In genomic region chr15:31367481-31368200, GRCm38 (mm10) we compare ENCODE assay signal across 9 mouse cellular contexts. TPM values are rescaled to one million over a fixed set of nuclear protein-coding genes. Genes with fewer than 3 reads are reported as not detected.
A peak's percentile ranks its signal among the peaks of the same experiment; 100 is the strongest.
DNase-seq lines count a peak whose midpoint lies in the region; ATAC-seq and TF ChIP-seq lines count a peak whose summit lies in the region.
"Had no signal": no experiment of that assay in that cellular context is flagged by ENCODE, and none has a peak within 500 bp of the region (broad histone marks: within the 10 kb centered on the region; RNA-seq: fewer than 3 reads in every experiment).

Gene Ankrd33b, minus strand, starts transcription at chr15:31367726.

- H3K4me3 ChIP-seq in erythroblast, embryonic 14.5 days (replicated peaks) = peak within 1 kb of the TSS; percentile 43
- H3K4me3 ChIP-seq in cortical plate, adult 2 months (ENCODE audit: insufficient read depth, low read length) = peak within 1 kb of the TSS; percentile 96
- H3K4me3 ChIP-seq in limb, embryonic 14.5 days (replicated peaks; ENCODE audit: low read length) = peak within 1 kb of the TSS; percentile 58
- peak within 1 kb of the TSS; percentile 43 for H3K4me3 ChIP-seq in midbrain, embryonic 14.5 days (replicated peaks; ENCODE audit: low read depth, low read length)
- H3K4me3 ChIP-seq in stomach, embryonic 16.5 days (replicated peaks; ENCODE audit: low read length) = peak within 1 kb of the TSS; percentile 62

- peaks cover 53% of the 10 kb centered on the region for H3K27me3 ChIP-seq in erythroblast, embryonic 14.5 days (ENCODE audit: control insufficient read depth)
- peaks cover 51% of the 10 kb centered on the region for H3K27me3 ChIP-seq in limb, embryonic 14.5 days (ENCODE audit: control insufficient read depth, insufficient read depth, low read length)
- peaks cover 47% of the 10 kb centered on the region for H3K27me3 ChIP-seq in midbrain, embryonic 14.5 days (ENCODE audit: control insufficient read depth, insufficient read depth, low read length)
- peaks cover 37% of the 10 kb centered on the region for H3K27me3 ChIP-seq in stomach, embryonic 16.5 days (ENCODE audit: control insufficient read depth, insufficient read depth, low read length)

- peak within 1 kb of the TSS; percentile 94 for H3K27ac ChIP-seq in cortical plate, adult 2 months (ENCODE audit: insufficient read depth, low read length)
- H3K27ac ChIP-seq in limb, embryonic 14.5 days (replicated peaks; ENCODE audit: low read depth, low read length) = no peak within 1 kb of the TSS
- no peak within 1 kb of the TSS for H3K27ac ChIP-seq in midbrain, embryonic 14.5 days (replicated peaks; ENCODE audit: low read depth, low read length)
- H3K27ac ChIP-seq in stomach, embryonic 16.5 days (ENCODE audit: low read length) = no peak within 1 kb of the TSS

- no peak for TF ChIP-seq CTCF in cortical plate, adult 2 months (IDR thresholded peaks at IDR 0.05; ENCODE audit: extremely low read depth, insufficient read depth, low read length)

- TF ChIP-seq POLR2A in cortical plate, adult 2 months (IDR thresholded peaks at IDR 0.05; ENCODE audit: extremely low read depth, insufficient read depth, low read length) = peak; percentile 21; the same call in 1 of the 2 replicates
- TF ChIP-seq POLR2A in limb, embryonic 14.5 days (IDR thresholded peaks at IDR 0.05; ENCODE audit: borderline replicate concordance, extremely low read depth, insufficient read depth, insufficient read length) = no peak

- WGBS in limb, embryonic 14.5 days = under 1% methylated on average over 44 of the region's 49 CpGs
- under 1% methylated on average over 49 of the region's 49 CpGs for WGBS in midbrain, embryonic 14.5 days
- WGBS in stomach, embryonic 16.5 days = under 1% methylated on average over 49 of the region's 49 CpGs

- H3K4me2 ChIP-seq in limb, embryonic 14.5 days (replicated peaks; ENCODE audit: low read depth, low read length, severe bottlenecking) = peak within 1 kb of the TSS; percentile 100
- peak within 1 kb of the TSS; percentile 99 for H3K4me2 ChIP-seq in midbrain, embryonic 14.5 days (ENCODE audit: low read length)
- peak within 1 kb of the TSS; percentile 100 for H3K4me2 ChIP-seq in stomach, embryonic 16.5 days (ENCODE audit: low read depth, low read length)

- H3K4me1 ChIP-seq in erythroblast, embryonic 14.5 days (ENCODE audit: control insufficient read depth) = no peaks in the 10 kb centered on the region
- no peaks in the 10 kb centered on the region for H3K4me1 ChIP-seq in cortical plate, adult 2 months (ENCODE audit: control insufficient read depth, insufficient read depth, low read length)
- peaks cover 19% of the 10 kb centered on the region for H3K4me1 ChIP-seq in limb, embryonic 14.5 days (ENCODE audit: control insufficient read depth, insufficient read depth, low read length)
- peaks cover 9% of the 10 kb centered on the region for H3K4me1 ChIP-seq in midbrain, embryonic 14.5 days (ENCODE audit: control insufficient read depth, insufficient read depth, low read length)
- H3K4me1 ChIP-seq in stomach, embryonic 16.5 days (ENCODE audit: control insufficient read depth, insufficient read depth, low read length) = peaks cover 12% of the 10 kb centered on the region

- peak; percentile 87 to 90 for DNase-seq in heart, adult 18-20 months
- DNase-seq in kidney, adult 18-20 months = peak; percentile 89
- peak; percentile 48 for DNase-seq in limb, embryonic 14.5 days (ENCODE audit: low spot score)
- peak; percentile 66 for DNase-seq in midbrain, embryonic 14.5 days

- ATAC-seq in erythroblast, adult 5-6 weeks (replicated peaks; ENCODE audit: low FRiP score, poor library complexity, severe bottlenecking) = no peak
- peak; percentile 34; the same call in 1 of the 2 replicates for ATAC-seq in limb, embryonic 14.5 days (ENCODE audit: low FRiP score, low read depth)
- ATAC-seq in midbrain, embryonic 14.5 days (ENCODE audit: low FRiP score, low TSS enrichment) = no peak; the same call in 1 of the 2 replicates
- ATAC-seq in stomach, embryonic 16.5 days (ENCODE audit: insufficient read depth, low FRiP score) = peak; percentile 45; the same call in 1 of the 2 replicates

- no peaks in the 10 kb centered on the region for H3K36me3 ChIP-seq in erythroblast, embryonic 14.5 days (ENCODE audit: control insufficient read depth)
- H3K36me3 ChIP-seq in limb, embryonic 14.5 days (ENCODE audit: control insufficient read depth, insufficient read depth, low read length) = no peaks in the 10 kb centered on the region
- no peaks in the 10 kb centered on the region for H3K36me3 ChIP-seq in midbrain, embryonic 14.5 days (ENCODE audit: control insufficient read depth, insufficient read depth, low read length)
- H3K36me3 ChIP-seq in stomach, embryonic 16.5 days (ENCODE audit: control insufficient read depth, insufficient read depth, low read length) = no peaks in the 10 kb centered on the region
- H3K36me3 ChIP-seq: G1E had no signal

- H3K9me3 ChIP-seq in erythroblast, embryonic 14.5 days (ENCODE audit: control insufficient read depth, low read length) = no peaks in the 10 kb centered on the region; the same call in 1 of the 2 replicates
- no peaks in the 10 kb centered on the region for H3K9me3 ChIP-seq in limb, embryonic 14.5 days (ENCODE audit: control insufficient read depth, low read length)
- H3K9me3 ChIP-seq in midbrain, embryonic 14.5 days (ENCODE audit: control insufficient read depth, low read length) = no peaks in the 10 kb centered on the region
- no peaks in the 10 kb centered on the region for H3K9me3 ChIP-seq in stomach, embryonic 16.5 days (replicated peaks; ENCODE audit: control insufficient read depth, low read length)

- H3K9ac ChIP-seq in limb, embryonic 14.5 days (ENCODE audit: low read depth, low read length, severe bottlenecking) = peak within 1 kb of the TSS; percentile 54
- peak within 1 kb of the TSS; percentile 48 for H3K9ac ChIP-seq in midbrain, embryonic 14.5 days (replicated peaks; ENCODE audit: low read length)
- H3K9ac ChIP-seq in stomach, embryonic 16.5 days (ENCODE audit: low read length) = peak within 1 kb of the TSS; percentile 68

RNA-seq across cellular contexts. Expression of gene Ankrd33b, which starts in this region (rescaled TPM):
- 0.04 TPM in 1 of 2 replicates, not detected in the other for polyA plus RNA-seq in erythroblast, embryonic 14.5 days (2012)
- total RNA-seq in erythroblast, adult 5-6 weeks (2015; ENCODE audit: low replicate concordance) = 0.58 and 1.0 TPM in 2 replicates
- 1.1 and 2.3 TPM in 2 replicates for total RNA-seq in erythroblast, adult 5-6 weeks (2017; ENCODE audit: low replicate concordance)
- 33.9 and 34.5 TPM in 2 replicates for polyA plus RNA-seq in cortical plate, adult 2 months (2012; rRNA removed)
- total RNA-seq in heart, adult 18-20 months (2021) = 10 to 100 TPM; 25.4 to 31.1 TPM
- 0.38 and 0.59 TPM in 2 replicates for polyA plus RNA-seq in limb, embryonic 14.5 days (2012; rRNA removed)
- polyA plus RNA-seq in limb, embryonic 14.5 days (2014; fragmentation: Nextera tagmentation; extraction: Ambion mirVana) = 0.52 and 0.53 TPM in 2 replicates
- 0.18 and 0.64 TPM in 2 replicates for polyA plus RNA-seq in midbrain, embryonic 14.5 days (2014; fragmentation: Nextera tagmentation; extraction: Ambion mirVana)
- 0.46 and 0.69 TPM in 2 replicates for polyA plus RNA-seq in stomach, embryonic 16.5 days (2015; fragmentation: Nextera tagmentation; extraction: Ambion mirVana)
- polyA plus RNA-seq: G1E had no signal

Comparison
In these comparisons a context has a peak if more than half of its experiments do, and no peak if none do; other contexts are left out.
1. RNA of gene Ankrd33b (total RNA-seq): 25.4 to 31.1 TPM in heart, adult 18-20 months; 0.58 to 2.3 TPM in erythroblast, adult 5-6 weeks; every median in the first group is over 4 times any median in the second.
2. RNA of gene Ankrd33b (polyA plus RNA-seq): 33.9 to 34.5 TPM in cortical plate, adult 2 months; 0.18 to 0.64 TPM in midbrain, embryonic 14.5 days, 0.38 to 0.59 TPM in limb, embryonic 14.5 days, 0.46 to 0.69 TPM in stomach, embryonic 16.5 days and 0.04 TPM in erythroblast, embryonic 14.5 days; every median in the first group is over 10 times any median in the second.
3. Peak in DNase-seq, ATAC-seq, H3K4me3 ChIP-seq, H3K9ac ChIP-seq and H3K4me2 ChIP-seq in limb, embryonic 14.5 days; RNA of the gene not detected or under 1 TPM.
4. Peak in DNase-seq, H3K4me3 ChIP-seq, H3K9ac ChIP-seq and H3K4me2 ChIP-seq in midbrain, embryonic 14.5 days; RNA of the gene not detected or under 1 TPM.
5. Peak in ATAC-seq, H3K4me3 ChIP-seq, H3K9ac ChIP-seq and H3K4me2 ChIP-seq in stomach, embryonic 16.5 days; RNA of the gene not detected or under 1 TPM.
6. H3K4me3 ChIP-seq: peak in every context shown above with its lines; median percentile 96 in cortical plate, adult 2 months; 62 in stomach, embryonic 16.5 days; 58 in limb, embryonic 14.5 days; 43 in erythroblast, embryonic 14.5 days; 43 in midbrain, embryonic 14.5 days.
7. Peak in every context shown above with its lines, with median percentiles within 50 percentile points of each other: DNase-seq, H3K4me2 ChIP-seq and H3K9ac ChIP-seq.